Mouse (Mus musculus): ENCODE results near the gene Gda. TPM values are rescaled to one million over a fixed set of nuclear protein-coding genes. Genes with fewer than 3 reads are reported as not detected.

Gda gene
- polyA plus RNA-seq, 1 experiment from 2014 or later = 2.0 TPM

GRCm38 (mm10) chr19:21436566-21436965 is 36.7 kb downstream of the Gda start:
- Histone ChIP-seq H3K36me3 (ENCODE audit: insufficient read depth, low read length) (no peaks in the 10 kb centered on the region), H3K9ac (replicated peaks; ENCODE audit: low read depth) (no peak overlapping the region), H3K27me3 (replicated peaks; ENCODE audit: insufficient read depth, low read length) (no peaks in the 10 kb centered on the region), H3K4me1 (ENCODE audit: insufficient read depth, low read depth, low read length) (no peaks in the 10 kb centered on the region), H3K9me3 (ENCODE audit: low read length) (no peaks in the 10 kb centered on the region), H3K27ac (ENCODE audit: low read length) (no peak overlapping the region), H3K4me2 (replicated peaks; ENCODE audit: low read depth, low read length) (no peak overlapping the region), H3K4me3 (ENCODE audit: low read depth, low read length) (no peak overlapping the region)
- TF ChIP-seq CTCF (IDR thresholded peaks at IDR 0.05) (no peak), EP300 (IDR thresholded peaks at IDR 0.05) (no peak)
- no peak for ATAC-seq
- DNase-seq (ENCODE audit: low spot score) = no peak
- 77% methylated on average over 3 of the region's 3 CpGs for WGBS

- Histone ChIP-seq H3K36me3 (ENCODE audit: insufficient read depth, low read length) (no peaks in the 10 kb centered on the region), H3K4me2 (replicated peaks; ENCODE audit: low read depth, low read length) (no peak overlapping the region), H3K4me1 (ENCODE audit: insufficient read depth, low read depth, low read length) (no peaks in the 10 kb centered on the region), H3K9ac (replicated peaks; ENCODE audit: low read depth) (no peak overlapping the region), H3K9me3 (ENCODE audit: low read length) (no peaks in the 10 kb centered on the region), H3K4me3 (ENCODE audit: low read depth, low read length) (no peak overlapping the region), H3K27me3 (replicated peaks; ENCODE audit: insufficient read depth, low read length) (no peaks in the 10 kb centered on the region), H3K27ac (ENCODE audit: low read length) (no peak overlapping the region)
- ATAC-seq (no peak), DNase-seq (ENCODE audit: low spot score) (no peak)
- 73% methylated on average over 4 of the region's 4 CpGs for WGBS
- TF ChIP-seq CTCF (IDR thresholded peaks at IDR 0.05) (no peak), EP300 (IDR thresholded peaks at IDR 0.05) (no peak)
Observed at GRCm38 (mm10) chr19:21433348-21433747, 39.9 kb downstream of the Gda start.

GRCm38 (mm10) chr19:21432879-21433278 is 40.4 kb downstream of the Gda start:
- TF ChIP-seq EP300 (IDR thresholded peaks at IDR 0.05) = no peak
- Histone ChIP-seq H3K9ac (replicated peaks; ENCODE audit: low read depth) (no peak overlapping the region), H3K4me1 (ENCODE audit: insufficient read depth, low read depth, low read length) (no peaks in the 10 kb centered on the region), H3K27me3 (replicated peaks; ENCODE audit: insufficient read depth, low read length) (no peaks in the 10 kb centered on the region), H3K4me2 (replicated peaks; ENCODE audit: low read depth, low read length) (no peak overlapping the region), H3K9me3 (ENCODE audit: low read length) (no peaks in the 10 kb centered on the region), H3K36me3 (ENCODE audit: insufficient read depth, low read length) (no peaks in the 10 kb centered on the region), H3K4me3 (ENCODE audit: low read depth, low read length) (no peak overlapping the region), H3K27ac (ENCODE audit: low read length) (no peak overlapping the region)
- DNase-seq (ENCODE audit: low spot score) (no peak), ATAC-seq (no peak)
- 79% methylated on average over 2 of the region's 2 CpGs for WGBS

- 87% methylated on average over 3 of the region's 3 CpGs for WGBS
- no peaks in the 10 kb centered on the region for H3K36me3 ChIP-seq (ENCODE audit: insufficient read depth, low read length)
- H3K4me3 ChIP-seq (ENCODE audit: low read depth, low read length) = no peak overlapping the region
- no peak overlapping the region for H3K4me2 ChIP-seq (replicated peaks; ENCODE audit: low read depth, low read length)
- no peaks in the 10 kb centered on the region for H3K27me3 ChIP-seq (replicated peaks; ENCODE audit: insufficient read depth, low read length)
- no peak overlapping the region for H3K27ac ChIP-seq (ENCODE audit: low read length)
- H3K4me1 ChIP-seq (ENCODE audit: insufficient read depth, low read depth, low read length) = no peaks in the 10 kb centered on the region
- ATAC-seq (no peak), DNase-seq (ENCODE audit: low spot score) (no peak)
- no peaks in the 10 kb centered on the region for H3K9me3 ChIP-seq (ENCODE audit: low read length)
- H3K9ac ChIP-seq (replicated peaks; ENCODE audit: low read depth) = no peak overlapping the region
- no peak for TF ChIP-seq CTCF (IDR thresholded peaks at IDR 0.05)
- TF ChIP-seq EP300 (IDR thresholded peaks at IDR 0.05) = no peak
Observed at GRCm38 (mm10) chr19:21432286-21432685, 41.0 kb downstream of the Gda start.

GRCm38 (mm10) chr19:21425391-21425790 is 47.9 kb downstream of the Gda start:
- Histone ChIP-seq H3K27me3 (replicated peaks; ENCODE audit: insufficient read depth, low read length) (no peaks in the 10 kb centered on the region), H3K4me2 (replicated peaks; ENCODE audit: low read depth, low read length) (no peak overlapping the region), H3K36me3 (ENCODE audit: insufficient read depth, low read length) (no peaks in the 10 kb centered on the region), H3K4me1 (ENCODE audit: insufficient read depth, low read depth, low read length) (no peaks in the 10 kb centered on the region), H3K9ac (replicated peaks; ENCODE audit: low read depth) (no peak overlapping the region), H3K27ac (ENCODE audit: low read length) (no peak overlapping the region), H3K4me3 (ENCODE audit: low read depth, low read length) (no peak overlapping the region), H3K9me3 (ENCODE audit: low read length) (no peaks in the 10 kb centered on the region)
- TF ChIP-seq CTCF (IDR thresholded peaks at IDR 0.05) (no peak), EP300 (IDR thresholded peaks at IDR 0.05) (no peak)
- ATAC-seq (no peak), DNase-seq (ENCODE audit: low spot score) (no peak)
- 84% methylated on average over 4 of the region's 4 CpGs for WGBS

GRCm38 (mm10) chr19:21423731-21424130 is 49.5 kb downstream of the Gda start:
- TF ChIP-seq EP300 (IDR thresholded peaks at IDR 0.05) (no peak), CTCF (IDR thresholded peaks at IDR 0.05) (no peak)
- Histone ChIP-seq H3K36me3 (ENCODE audit: insufficient read depth, low read length) (no peaks in the 10 kb centered on the region), H3K4me3 (ENCODE audit: low read depth, low read length) (no peak overlapping the region), H3K27ac (ENCODE audit: low read length) (no peak overlapping the region), H3K9me3 (ENCODE audit: low read length) (no peaks in the 10 kb centered on the region), H3K27me3 (replicated peaks; ENCODE audit: insufficient read depth, low read length) (no peaks in the 10 kb centered on the region), H3K4me1 (ENCODE audit: insufficient read depth, low read depth, low read length) (no peaks in the 10 kb centered on the region), H3K4me2 (replicated peaks; ENCODE audit: low read depth, low read length) (no peak overlapping the region), H3K9ac (replicated peaks; ENCODE audit: low read depth) (no peak overlapping the region)
- ATAC-seq (no peak), DNase-seq (ENCODE audit: low spot score) (no peak)
- WGBS = 73% methylated on average over 7 of the region's 7 CpGs

- H3K27me3 ChIP-seq (replicated peaks; ENCODE audit: insufficient read depth, low read length) = no peaks in the 10 kb centered on the region
Observed at GRCm38 (mm10) chr19:21418418-21418817, 54.8 kb downstream of the Gda start.

More at GRCm38 (mm10) chr19:21418418-21418817, 54.8 kb downstream of the Gda start:
- WGBS = 80% methylated on average over 5 of the region's 5 CpGs
- Histone ChIP-seq H3K4me1 (ENCODE audit: insufficient read depth, low read depth, low read length) (no peaks in the 10 kb centered on the region), H3K4me2 (replicated peaks; ENCODE audit: low read depth, low read length) (no peak overlapping the region), H3K36me3 (ENCODE audit: insufficient read depth, low read length) (no peaks in the 10 kb centered on the region), H3K9me3 (ENCODE audit: low read length) (no peaks in the 10 kb centered on the region), H3K4me3 (ENCODE audit: low read depth, low read length) (no peak overlapping the region), H3K9ac (replicated peaks; ENCODE audit: low read depth) (no peak overlapping the region), H3K27ac (ENCODE audit: low read length) (no peak overlapping the region)
- no peak for ATAC-seq
- TF ChIP-seq EP300 (IDR thresholded peaks at IDR 0.05) (no peak), CTCF (IDR thresholded peaks at IDR 0.05) (no peak)
- DNase-seq (ENCODE audit: low spot score) = no peak

Measured in lung, postnatal 0 days (tissue).